Mouse (Mus musculus) midbrain, embryonic 11.5 days (tissue): ENCODE measurements around the gene Kif26b. TPM values are rescaled to one million over a fixed set of nuclear protein-coding genes. Genes with fewer than 3 reads are reported as not detected.
A peak's percentile ranks its signal among the peaks of the same experiment; 100 is the strongest.

Experiments used
- ATAC-seq: fragments of 200-750 bp; cut with Nextera tagmentation; 2 replicates; pipeline ENCODE4 v1.8.0; 2017; ENCODE audit warnings: moderate TSS enrichment, moderate library complexity; ENCODE audit not compliant: low FRiP score
- DNase-seq: peaks from one replicate; pipeline ENCODE4 v3.0.0; 2015; ENCODE audit warnings: low spot score; ENCODE audit errors: missing footprints
- H3K27ac ChIP-seq: fragments of 300-500 bp; sonication (generic); 2 replicates; pipeline ENCODE4 v1.5.1; 2014; ENCODE audit warnings: low read depth, low read length
- H3K27me3 ChIP-seq: fragments of 300-500 bp; sonication (generic); 2 replicates; pipeline ENCODE4 v1.6.1; 2014; ENCODE audit warnings: mild to moderate bottlenecking, low read length, moderate library complexity, mixed read lengths; ENCODE audit not compliant: control insufficient read depth, insufficient read depth
- H3K36me3 ChIP-seq: fragments of 300-500 bp; sonication (generic); 2 replicates; pipeline ENCODE4 v1.6.1; 2014; ENCODE audit warnings: mild to moderate bottlenecking, low read length, moderate library complexity, mixed read lengths; ENCODE audit not compliant: control insufficient read depth, insufficient read depth
- H3K4me1 ChIP-seq: fragments of 300-500 bp; sonication (generic); 2 replicates; pipeline ENCODE4 v1.6.1; 2014; ENCODE audit warnings: low read length; ENCODE audit not compliant: control insufficient read depth, insufficient read depth
- H3K4me2 ChIP-seq: fragments of 300-500 bp; sonication (generic); 2 replicates; pipeline ENCODE4 v1.6.1; 2014; ENCODE audit warnings: mild to moderate bottlenecking, moderate library complexity
- H3K4me3 ChIP-seq: fragments of 300-500 bp; sonication (generic); 2 replicates; pipeline ENCODE4 v1.5.1; 2014; ENCODE audit warnings: low read depth, low read length
- H3K9ac ChIP-seq: fragments of 300-500 bp; sonication (generic); 2 replicates; pipeline ENCODE4 v1.6.1; 2014; ENCODE audit warnings: low read length
- H3K9me3 ChIP-seq: fragments of 300-500 bp; sonication (generic); 2 replicates; pipeline ENCODE4 v1.6.1; 2016; ENCODE audit warnings: low read length; ENCODE audit not compliant: control insufficient read depth
- WGBS: fragments of 180-500 bp; shearing (Covaris S2); extraction: QIAGEN DNeasy Blood & Tissue Kit; methylation state at CpG from one replicate; pipeline ENCODE4 v1.1.7; 2014; 5-methylcytosine and 5-hydroxymethylcytosine counted together
- polyA plus RNA-seq: library from polyadenylated mRNA; unstranded; fragments of >200 nt; fragmentation: Nextera tagmentation; extraction: Ambion mirVana; gene quantifications from 2 replicates; pipeline ENCODE4 v1.2.1, GENCODE M21; 2014

The Kif26b gene
- polyA plus RNA-seq, 1 experiment from 2014 or later: 3.3 TPM

DNA sequence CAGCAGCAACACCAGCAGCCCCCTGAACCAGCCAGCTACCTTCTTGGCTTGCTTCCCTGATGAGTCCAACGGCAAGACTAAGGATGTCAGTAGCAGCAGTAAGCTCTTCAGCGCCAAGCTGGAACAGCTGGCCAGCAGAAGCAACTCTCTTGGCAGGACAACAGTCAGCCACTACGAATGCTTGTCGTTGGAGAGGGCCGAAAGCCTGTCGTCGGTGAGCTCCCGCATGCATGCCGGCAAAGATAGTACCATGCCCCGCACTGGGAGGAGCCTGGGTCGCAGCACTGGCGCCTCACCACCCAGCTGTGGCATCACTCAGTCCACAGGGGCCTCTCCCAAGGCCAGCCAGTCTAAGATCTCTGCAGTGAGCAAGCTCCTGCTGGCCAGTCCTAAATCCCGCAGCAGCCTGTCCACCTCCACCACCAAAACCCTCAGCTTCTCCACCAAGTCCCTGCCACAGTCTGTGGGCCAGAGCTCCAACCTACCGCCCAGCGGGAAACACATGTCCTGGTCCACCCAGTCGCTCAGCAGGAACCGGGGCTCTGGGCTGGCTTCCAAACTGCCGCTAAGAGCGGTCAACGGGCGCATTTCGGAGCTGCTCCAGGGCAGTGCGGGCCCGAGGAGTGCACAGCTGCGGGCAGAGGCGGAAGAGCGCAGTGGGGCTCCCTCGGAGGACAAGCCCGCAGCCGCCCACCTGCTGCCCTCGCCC, 388.4 kb downstream of the Kif26b start:
- no peaks in the 10 kb centered on the region for H3K36me3 ChIP-seq
- 47% methylated on average over 31 of the region's 31 CpGs for WGBS
- H3K4me3 ChIP-seq: 0 out of 2 replicates have a peak overlapping the region, but pooled peaks have one; percentile 5
- peak; percentile 81 for DNase-seq
- H3K4me1 ChIP-seq: no peaks in the 10 kb centered on the region
- peak; percentile 25; the same call in 1 of the 2 replicates for ATAC-seq
- H3K27me3 ChIP-seq: no peaks in the 10 kb centered on the region
- no peak overlapping the region for H3K27ac ChIP-seq
- peak overlapping the region; percentile 24; the same call in 1 of the 2 replicates for H3K4me2 ChIP-seq
- H3K9me3 ChIP-seq: no peaks in the 10 kb centered on the region
- no peak overlapping the region; the same call in 1 of the 2 replicates for H3K9ac ChIP-seq

GRCm38 (mm10) chr1:178924492-178925183, 395.7 kb downstream of the Kif26b start:
- Histone ChIP-seq H3K4me3 (no peak overlapping the region), H3K36me3 (no peaks in the 10 kb centered on the region), H3K27ac (no peak overlapping the region), H3K4me2 (no peak overlapping the region), H3K9me3 (no peaks in the 10 kb centered on the region), H3K27me3 (no peaks in the 10 kb centered on the region), H3K4me1 (no peaks in the 10 kb centered on the region), H3K9ac (no peak overlapping the region)
- ATAC-seq (no peak), DNase-seq (peak; percentile 41)
- WGBS: 80% methylated on average over 8 of the region's 8 CpGs

- H3K9me3 ChIP-seq: no peaks in the 10 kb centered on the region
- H3K36me3 ChIP-seq: no peaks in the 10 kb centered on the region
- H3K27me3 ChIP-seq: no peaks in the 10 kb centered on the region
- no peak overlapping the region for H3K4me3 ChIP-seq
- no peaks in the 10 kb centered on the region for H3K4me1 ChIP-seq
- H3K4me2 ChIP-seq: no peak overlapping the region
- DNase-seq (no peak), ATAC-seq (no peak)
- no peak overlapping the region for H3K9ac ChIP-seq
- H3K27ac ChIP-seq: no peak overlapping the region
- WGBS: 71% methylated on average over 4 of the region's 4 CpGs
Observed at GRCm38 (mm10) chr1:178929531-178929930, 400.6 kb downstream of the Kif26b start.

DNA sequence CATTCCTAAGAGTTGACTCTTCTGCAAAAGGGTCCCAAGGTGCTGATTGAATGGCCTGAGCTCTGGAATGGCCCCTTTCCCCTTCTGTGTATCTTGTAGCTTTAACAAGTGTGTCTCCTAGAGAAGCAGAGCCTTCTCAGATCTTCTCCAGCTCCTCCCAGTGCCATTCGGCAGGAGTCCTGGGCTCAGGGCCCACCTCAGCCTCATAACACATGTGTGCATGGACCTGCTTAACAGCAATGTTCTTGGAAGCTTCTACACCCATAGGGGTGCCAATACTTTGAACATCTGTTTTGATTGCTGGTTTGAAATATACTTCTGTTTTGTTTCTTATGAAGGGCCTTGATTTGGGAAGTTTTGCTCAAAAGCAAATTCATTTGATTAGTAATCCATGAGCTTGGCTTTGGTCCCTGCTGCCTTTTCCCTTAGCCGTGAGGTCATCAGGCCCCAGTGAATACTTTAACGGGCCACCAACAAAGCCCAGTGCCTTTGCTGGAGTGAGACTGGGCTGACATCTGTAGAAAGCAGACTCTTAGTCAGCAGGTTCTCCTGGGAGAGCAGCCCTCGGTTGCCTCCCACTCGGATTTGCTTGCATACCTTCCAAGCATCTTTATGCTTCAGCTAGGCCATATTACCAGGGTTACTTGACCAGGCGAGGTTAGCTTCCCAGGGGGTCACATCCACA, 405.2 kb downstream of the Kif26b start:
- Histone ChIP-seq H3K27ac (no peak overlapping the region), H3K4me1 (no peaks in the 10 kb centered on the region), H3K36me3 (no peaks in the 10 kb centered on the region), H3K9ac (no peak overlapping the region), H3K27me3 (no peaks in the 10 kb centered on the region), H3K4me2 (no peak overlapping the region), H3K4me3 (no peak overlapping the region), H3K9me3 (no peaks in the 10 kb centered on the region)
- ATAC-seq (no peak), DNase-seq (no peak)
- WGBS: 81% methylated on average over 6 of the region's 6 CpGs

GRCm38 (mm10) chr1:178936457-178936856, 407.5 kb downstream of the Kif26b start:
- no peak overlapping the region for H3K27ac ChIP-seq
- no peaks in the 10 kb centered on the region for H3K4me1 ChIP-seq
- no peak for ATAC-seq
- no peak overlapping the region for H3K4me2 ChIP-seq
- no peaks in the 10 kb centered on the region for H3K27me3 ChIP-seq
- 79% methylated on average over 4 of the region's 4 CpGs for WGBS
- no peaks in the 10 kb centered on the region for H3K9me3 ChIP-seq
- H3K9ac ChIP-seq: no peak overlapping the region
- no peak overlapping the region for H3K4me3 ChIP-seq
- DNase-seq: no peak
- no peaks in the 10 kb centered on the region for H3K36me3 ChIP-seq

DNA sequence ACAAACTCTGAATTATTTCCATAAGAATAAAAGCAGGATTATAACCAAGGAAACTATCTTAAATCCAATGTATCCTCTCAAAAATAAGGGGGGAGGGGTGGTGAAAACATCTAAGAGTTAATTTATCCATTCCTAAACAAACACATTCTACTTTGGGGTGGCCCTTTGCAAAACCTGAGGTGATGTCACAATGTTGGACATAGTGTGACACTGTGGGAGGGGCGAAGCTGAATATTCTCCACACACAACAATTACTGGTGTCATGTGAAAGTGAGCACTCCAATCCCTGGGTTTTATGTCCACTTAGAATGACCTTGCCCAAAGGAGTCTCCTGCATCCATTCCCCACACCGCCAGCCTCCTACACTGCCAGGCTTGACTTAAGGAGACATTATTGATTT, 408.1 kb downstream of the Kif26b start:
- H3K9me3 ChIP-seq: no peaks in the 10 kb centered on the region
- no peak overlapping the region for H3K4me3 ChIP-seq
- no peak for ATAC-seq
- no peaks in the 10 kb centered on the region for H3K27me3 ChIP-seq
- no peak overlapping the region for H3K4me2 ChIP-seq
- WGBS: 98% methylated on average over 2 of the region's 2 CpGs
- no peak for DNase-seq
- H3K4me1 ChIP-seq: no peaks in the 10 kb centered on the region
- H3K36me3 ChIP-seq: no peaks in the 10 kb centered on the region
- H3K27ac ChIP-seq: no peak overlapping the region
- H3K9ac ChIP-seq: no peak overlapping the region

- Histone ChIP-seq H3K4me2 (no peak overlapping the region), H3K4me3 (no peak overlapping the region), H3K4me1 (no peaks in the 10 kb centered on the region; the same call in 1 of the 2 replicates), H3K9me3 (no peaks in the 10 kb centered on the region), H3K9ac (no peak overlapping the region), H3K27ac (no peak overlapping the region), H3K36me3 (no peaks in the 10 kb centered on the region), H3K27me3 (no peaks in the 10 kb centered on the region)
- no peak for ATAC-seq
- WGBS: 86% methylated on average over 4 of the region's 4 CpGs
- no peak for DNase-seq
Observed at GRCm38 (mm10) chr1:178940353-178940752, 411.4 kb downstream of the Kif26b start.

GRCm38 (mm10) chr1:178942251-178942963, 413.5 kb downstream of the Kif26b start:
- DNase-seq: no peak
- H3K9ac ChIP-seq: no peak overlapping the region
- WGBS: 54% methylated on average over 7 of the region's 7 CpGs
- no peak overlapping the region for H3K27ac ChIP-seq
- H3K36me3 ChIP-seq: no peaks in the 10 kb centered on the region
- no peaks in the 10 kb centered on the region for H3K27me3 ChIP-seq
- H3K4me3 ChIP-seq: no peak overlapping the region
- H3K9me3 ChIP-seq: no peaks in the 10 kb centered on the region
- ATAC-seq: peak; percentile 75
- no peak overlapping the region for H3K4me2 ChIP-seq
- H3K4me1 ChIP-seq: no peaks in the 10 kb centered on the region; the same call in 1 of the 2 replicates
